In the genomic region with DNA sequence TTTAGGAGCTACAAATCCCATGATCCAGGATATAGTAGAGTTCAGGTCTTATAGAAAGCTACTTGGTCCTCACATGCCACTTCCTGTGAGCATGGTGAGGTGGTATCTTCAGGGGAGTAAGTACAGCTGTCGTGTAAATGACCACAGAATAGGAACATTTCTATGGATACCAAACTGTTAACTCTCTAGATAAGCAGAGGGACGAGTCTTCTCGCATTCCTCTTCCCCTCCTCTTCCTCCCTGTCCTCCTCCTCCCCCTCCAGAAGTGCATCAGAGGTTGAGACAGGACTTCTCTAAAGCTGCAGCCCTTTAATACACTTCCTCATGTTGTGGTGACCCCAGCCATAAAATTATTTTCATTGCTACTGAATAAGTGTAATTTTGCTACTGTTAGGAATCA, we compare ENCODE assay signal across 29 mouse cellular contexts. TPM values are rescaled to one million over a fixed set of nuclear protein-coding genes. Genes with fewer than 3 reads are reported as not detected.
A peak's percentile ranks its signal among the peaks of the same experiment; 100 is the strongest.
DNase-seq lines count a peak whose midpoint lies in the region; ATAC-seq and TF ChIP-seq lines count a peak whose summit lies in the region.
"Had no signal": no experiment of that assay in that cellular context is flagged by ENCODE, and none has a peak within 500 bp of the region (broad histone marks: within the 10 kb centered on the region; RNA-seq: fewer than 3 reads in every experiment).

No protein-coding gene starts in this region.

- no peak for TF ChIP-seq RAD21 in MEL (IDR thresholded peaks at IDR 0.05; ENCODE audit: low read depth, low read length)

- TF ChIP-seq EP300 in MEL (IDR thresholded peaks at IDR 0.05; ENCODE audit: low read depth in 1 of 2, low read length in 2 of 2), result peak; percentile 31 to 38; a peak in 2 of 4 replicates

- H3K79me2 ChIP-seq in MEL (ENCODE audit: control insufficient read depth, insufficient read depth, low read length, poor library complexity), result peaks cover 3% of the 10 kb centered on the region; the same call in 1 of the 2 replicates

- TF ChIP-seq POLR2A in MEL (IDR thresholded peaks at IDR 0.05; ENCODE audit: control insufficient read depth in 1 of 2, insufficient read depth in 1 of 2, low read depth in 1 of 2, low read length in 2 of 2, poor library complexity in 1 of 2), result no peak
- no peak for TF ChIP-seq POLR2A in embryonic fibroblast, embryonic 13.5 days (IDR thresholded peaks at IDR 0.05; ENCODE audit: low read depth, low read length)

- H3K27me3 ChIP-seq in MEL (ENCODE audit: control insufficient read depth in 1 of 2, insufficient read depth in 2 of 2, low read length in 2 of 2), result no peaks in the 10 kb centered on the region
- H3K27me3 ChIP-seq in megakaryocyte, embryonic 14.5 days (replicated peaks), result no peaks in the 10 kb centered on the region
- H3K27me3 ChIP-seq: heart, embryonic 13.5 days had no signal

- ATAC-seq in erythroid progenitor cell, adult 5-6 weeks (replicated peaks; ENCODE audit: low FRiP score, poor library complexity, severe bottlenecking), result no peak
- ATAC-seq: CD4-positive, CD25-positive, alpha-beta regulatory T cell, adult 4 months; forebrain, embryonic 14.5 days; forebrain, postnatal 0 days; hindbrain, postnatal 0 days; inflammation-experienced regulatory T-cells, adult 6 months; Patski had no signal

- intact Hi-C loops in left cerebral cortex, adult 2 months (cut with DNase I), result no loop called here
- intact Hi-C loops in left cerebral cortex, postnatal 36 days (cut with DNase I), result no loop called here

- H3K4me1 ChIP-seq in MEL (ENCODE audit: control insufficient read depth in 1 of 2, insufficient read depth in 2 of 2, low read length in 2 of 2), result peaks cover 14 to 15% of the 10 kb centered on the region in 2 experiments
- peaks cover 6% of the 10 kb centered on the region for H3K4me1 ChIP-seq in embryonic fibroblast, embryonic 13.5 days (ENCODE audit: control insufficient read depth, insufficient read depth, low read length)
- H3K4me1 ChIP-seq in megakaryocyte, embryonic 14.5 days, result peaks cover 18% of the 10 kb centered on the region
- H3K4me1 ChIP-seq: embryonic facial prominence, embryonic 10.5 days; embryonic facial prominence, embryonic 13.5 days; heart, embryonic 10.5 days had no signal

- H3K9ac ChIP-seq in MEL (ENCODE audit: control insufficient read depth, low read depth, low read length, poor library complexity, severe bottlenecking), result no peak overlapping the region
- H3K9ac ChIP-seq: embryonic facial prominence, embryonic 13.5 days; forebrain, postnatal 0 days; heart, embryonic 13.5 days; hindbrain, embryonic 14.5 days had no signal

- peak overlapping the region in 1 of 2 experiments; percentile 27; a peak in 1 of 4 replicates for H3K4me3 ChIP-seq in MEL (ENCODE audit: control insufficient read depth in 1 of 2, insufficient read depth in 1 of 2, low read depth in 2 of 2, low read length in 2 of 2)
- H3K4me3 ChIP-seq in embryonic fibroblast, embryonic 13.5 days (ENCODE audit: insufficient read depth, low read length), result no peak overlapping the region
- peak overlapping the region; percentile 56 for H3K4me3 ChIP-seq in megakaryocyte, embryonic 14.5 days (replicated peaks)
- no peak overlapping the region for H3K4me3 ChIP-seq in left cerebral cortex, adult 2 months
- H3K4me3 ChIP-seq: embryonic facial prominence, embryonic 10.5 days; embryonic facial prominence, embryonic 13.5 days; heart, adult 2 months; heart, embryonic 10.5 days; heart, embryonic 13.5 days had no signal

- DNase-seq in MEL (ENCODE audit: low read depth, low spot score), result peak; percentile 74
- no peak for DNase-seq in left cerebral cortex, adult 2 months (ENCODE audit: extremely low spot score in 1 of 2, low spot score in 2 of 2)
- no peak for DNase-seq in urinary bladder, postnatal 10 days (ENCODE audit: low spot score)
- DNase-seq in left cerebral cortex, postnatal 36 days (ENCODE audit: low spot score in 2 of 2), result no peak
- DNase-seq: adrenal gland, postnatal 10 days; adrenal gland, postnatal 36 days; cerebellum, adult 11 months; cerebellum, adult 2 months; cerebellum, adult 9-11 months; cerebellum, postnatal 25 days; embryo, embryonic 11 days; forebrain, postnatal 0 days; gastrocnemius, postnatal 25 days; heart, adult 2 months; heart, postnatal 14 days; heart, postnatal 4 days had no signal

- peaks cover 3 to 41% of the 10 kb centered on the region in 2 experiments; a peak in 3 of 4 replicates for H3K36me3 ChIP-seq in MEL (ENCODE audit: control insufficient read depth in 1 of 2, insufficient read depth in 2 of 2, low read length in 2 of 2)
- H3K36me3 ChIP-seq in megakaryocyte, embryonic 14.5 days (replicated peaks; ENCODE audit: low read length), result no peaks in the 10 kb centered on the region
- H3K36me3 ChIP-seq: embryonic facial prominence, embryonic 10.5 days; embryonic facial prominence, embryonic 13.5 days; heart, embryonic 10.5 days; heart, embryonic 13.5 days had no signal

- no peak for TF ChIP-seq CTCF in MEL (IDR thresholded peaks at IDR 0.05 in 2 of 3, conservative IDR thresholded peaks at IDR 0.05 in 1 of 3; ENCODE audit: control insufficient read depth in 1 of 3, insufficient read depth in 1 of 3, low read depth in 2 of 3, low read length in 3 of 3, poor library complexity in 1 of 3, severe bottlenecking in 1 of 3)
- no peak for TF ChIP-seq CTCF in embryonic fibroblast, embryonic 13.5 days (IDR thresholded peaks at IDR 0.05; ENCODE audit: borderline replicate concordance, insufficient read depth, low read length)
- no peak for TF ChIP-seq CTCF in left cerebral cortex, adult 2 months (IDR thresholded peaks at IDR 0.05)

- H3K9me3 ChIP-seq in MEL (replicated peaks; ENCODE audit: insufficient read depth, low read length), result no peaks in the 10 kb centered on the region
- H3K9me3 ChIP-seq in megakaryocyte, embryonic 14.5 days, result no peaks in the 10 kb centered on the region
- H3K9me3 ChIP-seq: embryonic facial prominence, embryonic 10.5 days; embryonic facial prominence, embryonic 13.5 days; heart, embryonic 10.5 days; heart, embryonic 13.5 days had no signal

- peak overlapping the region; percentile 3; the same call in 1 of the 2 replicates for H3K27ac ChIP-seq in MEL (ENCODE audit: control insufficient read depth, low read depth, low read length)
- H3K27ac ChIP-seq in embryonic fibroblast, embryonic 13.5 days (ENCODE audit: insufficient read depth, low read length), result peak overlapping the region; percentile 67; the same call in 1 of the 2 replicates
- H3K27ac ChIP-seq in left cerebral cortex, adult 2 months, result no peak overlapping the region
- H3K27ac ChIP-seq: embryonic facial prominence, embryonic 10.5 days; embryonic facial prominence, embryonic 13.5 days; heart, adult 2 months; heart, embryonic 10.5 days; heart, embryonic 13.5 days; hindbrain, embryonic 14.5 days; hindbrain, postnatal 0 days had no signal

TF ChIP-seq in MEL, 35 proteins besides CTCF, POLR2A, EP300 and RAD21:
- TF ChIP-seq TAL1 (IDR thresholded peaks at IDR 0.05; ENCODE audit: low read length), result peak; percentile 77
- TF ChIP-seq ETS1 (IDR thresholded peaks at IDR 0.05; ENCODE audit: low read depth, low read length), result 0 out of 2 replicates have a peak, but pooled peaks have one; percentile 21
- no peak for TF ChIP-seq SMC3 (IDR thresholded peaks at IDR 0.05; ENCODE audit: low read depth, low read length)
- no peak for TF ChIP-seq NELFE (IDR thresholded peaks at IDR 0.05; ENCODE audit: low read depth, low read length)
- TF ChIP-seq UBTF (IDR thresholded peaks at IDR 0.05; ENCODE audit: borderline replicate concordance, insufficient read depth, low read depth, low read length), result no peak
- peak; percentile 60 for TF ChIP-seq GATA1 (IDR thresholded peaks at IDR 0.05; ENCODE audit: low read depth, low read length)
- peak; percentile 26; the same call in 1 of the 2 replicates for TF ChIP-seq MXI1 (IDR thresholded peaks at IDR 0.05; ENCODE audit: low read depth, low read length)
- TF ChIP-seq E2F4 (IDR thresholded peaks at IDR 0.05; ENCODE audit: borderline replicate concordance, low read depth, low read length), result no peak
- no peak for TF ChIP-seq RCOR1 (IDR thresholded peaks at IDR 0.05; ENCODE audit: low read depth, low read length)
- TF ChIP-seq MAZ (IDR thresholded peaks at IDR 0.05; ENCODE audit: low read depth, low read length), result no peak
- no peak for TF ChIP-seq ZMIZ1 (IDR thresholded peaks at IDR 0.05; ENCODE audit: low read depth, low read length)
TF ChIP-seq in MEL: peak in this region for 4.

RNA-seq across cellular contexts. Expression of gene Ammecr1, which starts 49.1 kb away (rescaled TPM):
- total RNA-seq in MEL (2012; rRNA removed), result 15.1 and 16.3 TPM in 2 replicates
- 10 to 100 TPM; 23.6 to 62.1 TPM for polyA plus RNA-seq in MEL (2012; ENCODE audit: insufficient read depth in 1 of 2, insufficient read length in 2 of 2, low read depth in 1 of 2, low replicate concordance in 2 of 2, missing spikeins in 1 of 2)
- polyA plus RNA-seq in embryonic fibroblast, embryonic 13.5 days (2011; ENCODE audit: insufficient read length, low read depth, missing spikeins), result 40.4 and 41.3 TPM in 2 replicates
- 1.6 and 2.0 TPM in 2 replicates for polyA plus RNA-seq in megakaryocyte, embryonic 14.5 days (2012; ENCODE audit: insufficient read depth, low replicate concordance)
- total RNA-seq in erythroid progenitor cell, adult 5-6 weeks (2015; ENCODE audit: low replicate concordance), result 39.6 and 79.6 TPM in 2 replicates
- 36.4 and 37.0 TPM in 2 replicates for total RNA-seq in erythroid progenitor cell, adult 5-6 weeks (2017; ENCODE audit: low replicate concordance)
- total RNA-seq in left cerebral cortex, adult 2 months (2021), result 1 to 10 TPM; 2.6 to 3.6 TPM
- 1 to 10 TPM; 2.4 to 3.3 TPM for total RNA-seq in left cerebral cortex, postnatal 36 days (2021)
